Mouse (Mus musculus) heart, embryonic 14.5 days (tissue): Measurements from ENCODE around the gene Ppil1. TPM values are rescaled to one million over a fixed set of nuclear protein-coding genes. Genes with fewer than 3 reads are reported as not detected.
"Not testable (repeated sequence)": the region's sequence is repeated elsewhere in the genome, so short reads cannot be mapped to it uniquely, and the experiment has no call there.

Experiments used
- ATAC-seq: fragments of 200-750 bp; cut with Nextera tagmentation; 2 replicates; pipeline ENCODE4 v1.8.0; 2017; ENCODE audit warnings: low read depth, moderate TSS enrichment; ENCODE audit not compliant: insufficient number of reproducible peaks, insufficient read depth, low FRiP score
- H3K27ac ChIP-seq, 2 experiments: fragments of 200-500 bp in 1 of 2; fragments of 300-500 bp in 1 of 2; sonication (generic) in 1 of 2; replicated peaks in 1 of 2; 2 replicates each; pipeline ENCODE4 v1.5.1; 2012 to 2014; ENCODE audit warnings: low read depth in 2 of 2, low read length in 2 of 2, control low read depth in 1 of 2, mild to moderate bottlenecking in 1 of 2, mixed read lengths in 1 of 2; ENCODE audit not compliant: control insufficient read depth in 1 of 2, insufficient read depth in 1 of 2
- H3K27me3 ChIP-seq: fragments of 300-500 bp; sonication (generic); 2 replicates; pipeline ENCODE4 v1.6.1; 2014; ENCODE audit warnings: mild to moderate bottlenecking, low read length, control low read depth; ENCODE audit not compliant: control insufficient read depth, insufficient read depth
- H3K36me3 ChIP-seq: fragments of 300-500 bp; sonication (generic); 2 replicates; pipeline ENCODE4 v1.6.1; 2014; ENCODE audit warnings: mild to moderate bottlenecking, control low read depth, low read length, mixed read lengths; ENCODE audit not compliant: control insufficient read depth, insufficient read depth
- H3K4me1 ChIP-seq, 2 experiments: fragments of 200-500 bp in 1 of 2; fragments of 300-500 bp in 1 of 2; sonication (generic) in 1 of 2; 2 replicates each; pipeline ENCODE4 v1.6.1; 2012 to 2014; ENCODE audit warnings: low read length in 2 of 2, control low read depth in 1 of 2, mixed read lengths in 1 of 2; ENCODE audit not compliant: control insufficient read depth in 2 of 2, insufficient read depth in 2 of 2
- H3K4me2 ChIP-seq: fragments of 300-500 bp; sonication (generic); 2 replicates; pipeline ENCODE4 v1.6.1; 2014; ENCODE audit warnings: mild to moderate bottlenecking, low read length
- H3K4me3 ChIP-seq, 2 experiments: fragments of 200-500 bp in 1 of 2; fragments of 300-500 bp in 1 of 2; sonication (generic) in 1 of 2; 2 replicates each; pipeline ENCODE4 v1.5.1; 2012 to 2014; ENCODE audit warnings: low read length in 2 of 2, mild to moderate bottlenecking in 2 of 2, control low read depth in 1 of 2, low read depth in 1 of 2, moderate library complexity in 1 of 2; ENCODE audit not compliant: control insufficient read depth in 1 of 2, insufficient read depth in 1 of 2
- H3K9ac ChIP-seq: fragments of 300-500 bp; sonication (generic); 2 replicates; pipeline ENCODE4 v1.6.1; 2014; ENCODE audit warnings: mild to moderate bottlenecking, low read length
- H3K9me3 ChIP-seq: fragments of 300-500 bp; sonication (generic); 2 replicates; pipeline ENCODE4 v1.6.1; 2016; ENCODE audit warnings: low read length, control low read depth; ENCODE audit not compliant: control insufficient read depth
- WGBS: fragments of 180-500 bp; shearing (Covaris S2); extraction: QIAGEN DNeasy Blood & Tissue Kit; methylation state at CpG from one replicate; pipeline ENCODE4 v1.1.7; 2014; 5-methylcytosine and 5-hydroxymethylcytosine counted together
- polyA plus RNA-seq: library from polyadenylated mRNA; unstranded; fragments of >200 nt; fragmentation: Nextera tagmentation; extraction: Ambion mirVana; gene quantifications from 2 replicates; pipeline ENCODE4 v1.2.1, GENCODE M21; 2014

Gene Ppil1
- polyA plus RNA-seq, 1 experiment from 2014 or later, result 106 TPM

- not testable (repeated sequence) for H3K36me3 ChIP-seq, H3K4me2 ChIP-seq, H3K27me3 ChIP-seq, H3K27ac ChIP-seq, H3K9me3 ChIP-seq, H3K9ac ChIP-seq, H3K4me3 ChIP-seq, ATAC-seq
- peaks cover 13 to 31% of the 10 kb centered on the region in 2 experiments for H3K4me1 ChIP-seq
- WGBS, result 67% methylated on average over 2 of the region's 2 CpGs
These were observed 3.1 kb upstream of the Ppil1 start for GRCm38 (mm10) chr17:29267040-29267439.

- Histone ChIP-seq H3K4me3 (peak overlapping the region in 1 of 2 experiments; percentile 72; a peak in 1 of 4 replicates), H3K4me2 (peak overlapping the region; percentile 71), H3K9ac (peak overlapping the region; percentile 85), H3K36me3 (peaks cover 20% of the 10 kb centered on the region), H3K27me3 (no peaks in the 10 kb centered on the region), H3K9me3 (no peaks in the 10 kb centered on the region), H3K4me1 (peaks cover 10 to 26% of the 10 kb centered on the region in 2 experiments), H3K27ac (peak overlapping the region; percentile 98 to 99)
- 87% methylated on average over 5 of the region's 5 CpGs for WGBS
- ATAC-seq, result no peak
These were observed 774 bp upstream of the Ppil1 start for GRCm38 (mm10) chr17:29264760-29265159.

GRCm38 (mm10) chr17:29263417-29263816, 569 bp downstream of the Ppil1 start:
- peaks cover 22% of the 10 kb centered on the region for H3K36me3 ChIP-seq
- H3K4me1 ChIP-seq, result peaks cover 11 to 34% of the 10 kb centered on the region in 2 experiments; a peak in 3 of 4 replicates
- peak overlapping the region; percentile 72 to 81 for H3K4me3 ChIP-seq
- H3K9ac ChIP-seq, result peak overlapping the region; percentile 85
- no peaks in the 10 kb centered on the region for H3K27me3 ChIP-seq
- 0% methylated on average over 14 of the region's 14 CpGs for WGBS
- no peaks in the 10 kb centered on the region for H3K9me3 ChIP-seq
- peak overlapping the region; percentile 98 to 99 for H3K27ac ChIP-seq
- no peak for ATAC-seq
- peak overlapping the region; percentile 71 for H3K4me2 ChIP-seq

- ATAC-seq, result no peak
- Histone ChIP-seq H3K36me3 (peaks cover 34% of the 10 kb centered on the region), H3K4me2 (peak overlapping the region; percentile 71), H3K27me3 (no peaks in the 10 kb centered on the region), H3K9me3 (no peaks in the 10 kb centered on the region), H3K4me1 (peaks cover 21 to 40% of the 10 kb centered on the region in 2 experiments), H3K27ac (no peak overlapping the region), H3K4me3 (peak overlapping the region in 1 of 2 experiments; percentile 72; a peak in 1 of 4 replicates), H3K9ac (peak overlapping the region; percentile 85)
- WGBS, result 52% methylated on average over 2 of the region's 2 CpGs
These were observed 1.7 kb downstream of the Ppil1 start for GRCm38 (mm10) chr17:29262259-29262649.

- peak overlapping the region; percentile 71 for H3K4me2 ChIP-seq
- H3K27me3 ChIP-seq, result no peaks in the 10 kb centered on the region
- H3K27ac ChIP-seq, result no peak overlapping the region
- H3K36me3 ChIP-seq, result peaks cover 36% of the 10 kb centered on the region
- no peak for ATAC-seq
- H3K9me3 ChIP-seq, result no peaks in the 10 kb centered on the region
- H3K9ac ChIP-seq, result no peak overlapping the region
- peaks cover 22 to 43% of the 10 kb centered on the region in 2 experiments for H3K4me1 ChIP-seq
- no peak overlapping the region for H3K4me3 ChIP-seq
- WGBS, result 90% methylated on average over 22 of the region's 22 CpGs
These were observed 2.3 kb downstream of the Ppil1 start for GRCm38 (mm10) chr17:29261603-29262258.

GRCm38 (mm10) chr17:29260501-29260900, 3.5 kb downstream of the Ppil1 start:
- ATAC-seq, result no peak
- no peak overlapping the region for H3K4me3 ChIP-seq
- no peak overlapping the region for H3K4me2 ChIP-seq
- peaks cover 34 to 55% of the 10 kb centered on the region in 2 experiments for H3K4me1 ChIP-seq
- WGBS, result 89% methylated on average over 15 of the region's 15 CpGs
- no peak overlapping the region for H3K27ac ChIP-seq
- peaks cover 39% of the 10 kb centered on the region for H3K36me3 ChIP-seq
- no peak overlapping the region for H3K9ac ChIP-seq
- H3K9me3 ChIP-seq, result no peaks in the 10 kb centered on the region
- no peaks in the 10 kb centered on the region for H3K27me3 ChIP-seq

GRCm38 (mm10) chr17:29259489-29259888, 4.5 kb downstream of the Ppil1 start:
- 9% methylated on average over 3 of the region's 3 CpGs for WGBS
- no peak for ATAC-seq
- peaks cover 48% of the 10 kb centered on the region for H3K36me3 ChIP-seq
- no peaks in the 10 kb centered on the region for H3K27me3 ChIP-seq
- peak overlapping the region in 1 of 2 experiments; percentile 7; a peak in 1 of 4 replicates for H3K27ac ChIP-seq
- peaks cover 37 to 60% of the 10 kb centered on the region in 2 experiments for H3K4me1 ChIP-seq
- no peaks in the 10 kb centered on the region for H3K9me3 ChIP-seq
- 0 out of 2 replicates have a peak overlapping the region, but pooled peaks have one; percentile 8 for H3K9ac ChIP-seq
- no peak overlapping the region for H3K4me2 ChIP-seq
- no peak overlapping the region for H3K4me3 ChIP-seq
